Mouse (Mus musculus) ovary, postnatal 14 days (tissue): ENCODE measurements around the gene Hydin.

Experiments used
- DNase-seq: peaks from one replicate; pipeline ENCODE4 v3.0.0; 2022; ENCODE audit warnings: low spot score

Hydin gene

DNA sequence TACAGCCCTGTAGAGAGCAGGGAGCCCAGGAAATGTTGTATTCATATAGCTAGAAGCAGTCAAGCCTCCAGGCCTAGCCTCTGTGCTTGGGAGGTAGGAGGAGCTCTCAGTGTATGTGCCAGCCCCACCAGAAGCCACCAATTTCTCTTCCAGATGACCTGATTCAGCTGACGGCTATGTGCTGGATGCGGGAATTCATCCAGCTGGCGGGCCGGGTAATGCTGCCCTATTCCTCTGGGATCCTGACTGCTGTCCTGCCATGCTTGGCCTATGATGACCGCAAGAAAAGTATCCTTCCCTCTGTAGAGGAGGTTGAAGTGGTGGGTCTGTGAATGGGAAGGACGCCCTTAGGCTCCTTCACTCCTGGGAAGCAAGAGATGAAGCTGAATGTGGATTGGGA is 369.4 kb downstream of the Hydin start:
- no peak for DNase-seq

GRCm38 (mm10) chr8:110642331-110642730 is 375.6 kb downstream of the Hydin start:
- DNase-seq: no peak

DNA sequence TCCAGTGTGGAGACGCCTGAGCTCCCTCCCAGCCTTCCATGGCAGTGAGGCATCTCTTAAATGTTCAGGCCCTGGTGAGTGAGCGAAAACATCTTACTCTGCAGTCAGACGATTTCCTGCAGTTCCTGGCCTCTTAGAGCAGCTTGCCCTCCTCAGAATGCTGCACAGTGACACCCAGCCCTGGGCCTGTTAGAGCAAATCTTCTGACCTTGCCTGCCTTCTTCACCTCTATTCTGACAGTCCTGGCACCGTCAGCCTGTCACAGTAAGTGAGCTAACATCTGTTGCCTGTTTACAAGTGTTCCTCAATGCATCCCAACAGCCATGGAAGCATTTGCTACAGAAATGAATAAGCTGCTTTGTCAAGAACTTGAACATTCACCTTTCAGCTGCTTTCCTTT is 376.4 kb downstream of the Hydin start:
- DNase-seq: no peak

- no peak for DNase-seq
Measured at GRCm38 (mm10) chr8:110644422-110644821, 377.6 kb downstream of the Hydin start.

- no peak for DNase-seq
Measured at GRCm38 (mm10) chr8:110644901-110645300, 378.1 kb downstream of the Hydin start.

GRCm38 (mm10) chr8:110645340-110645739 is 378.6 kb downstream of the Hydin start:
- DNase-seq: no peak

- DNase-seq: peak; percentile 69
Measured at GRCm38 (mm10) chr8:110646064-110646463, 379.3 kb downstream of the Hydin start.

DNA sequence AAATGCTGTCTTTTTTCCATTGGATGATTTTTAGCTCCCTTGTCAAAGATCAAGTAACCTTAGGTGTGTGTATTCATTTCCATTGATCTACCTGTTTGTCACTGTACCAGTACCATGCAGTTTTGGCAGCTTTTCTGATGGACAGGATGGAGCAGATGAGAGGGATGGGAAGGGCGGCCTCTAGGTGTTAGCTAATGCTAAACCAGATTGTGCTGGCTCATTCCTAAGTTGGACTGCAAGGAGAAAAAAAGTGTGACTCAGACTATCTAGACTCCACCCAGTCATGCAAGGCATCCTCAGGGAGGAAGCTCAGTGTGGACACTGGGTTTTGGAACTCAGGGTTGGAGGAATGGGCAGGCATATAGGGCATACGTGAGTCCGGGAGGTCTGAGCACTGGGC is 381.8 kb downstream of the Hydin start:
- no peak for DNase-seq

DNA sequence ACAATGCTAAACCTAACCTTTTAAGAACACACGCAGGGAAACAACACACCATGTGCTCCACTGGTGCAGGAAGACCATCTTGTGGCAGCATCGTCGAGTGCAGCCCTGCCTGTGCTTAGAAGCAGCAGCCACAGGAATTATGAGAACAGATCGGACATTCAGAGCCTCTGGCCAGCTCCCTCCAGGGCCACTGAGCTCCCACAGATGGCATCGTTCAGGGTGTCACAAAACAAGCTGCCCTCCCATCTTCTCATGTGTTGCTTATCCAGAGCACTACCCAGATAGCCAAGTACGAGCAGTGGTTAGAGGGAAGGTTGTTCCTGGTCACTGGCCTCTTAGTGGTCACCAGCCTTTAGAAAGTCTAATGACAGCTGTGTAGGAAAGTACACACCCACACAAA is 382.5 kb downstream of the Hydin start:
- DNase-seq: no peak

DNA sequence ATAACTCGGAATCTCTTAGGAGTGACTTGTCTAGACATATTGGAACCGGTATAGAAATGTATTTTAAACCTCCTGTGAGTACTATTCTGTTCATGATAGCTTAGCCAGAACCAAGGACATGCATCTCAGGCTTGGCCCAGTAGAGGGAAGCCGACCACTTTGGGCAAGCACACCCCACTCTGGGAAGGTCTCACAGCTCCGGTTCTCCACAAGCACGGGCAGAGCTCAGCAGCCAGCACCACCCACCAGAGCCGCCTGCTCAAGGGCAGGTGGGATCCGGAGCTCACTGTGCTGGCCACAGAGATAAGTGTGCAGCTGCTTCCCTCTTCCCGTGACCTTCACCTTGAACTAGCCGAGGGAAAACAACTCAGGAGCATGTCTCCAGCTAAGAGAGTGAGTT is 384.1 kb downstream of the Hydin start:
- no peak for DNase-seq

- no peak for DNase-seq
Measured at GRCm38 (mm10) chr8:110651847-110652246, 385.1 kb downstream of the Hydin start.

GRCm38 (mm10) chr8:110654075-110655060 is 387.6 kb downstream of the Hydin start:
- DNase-seq: no peak

GRCm38 (mm10) chr8:110655827-110656226 is 389.1 kb downstream of the Hydin start:
- DNase-seq: no peak

DNA sequence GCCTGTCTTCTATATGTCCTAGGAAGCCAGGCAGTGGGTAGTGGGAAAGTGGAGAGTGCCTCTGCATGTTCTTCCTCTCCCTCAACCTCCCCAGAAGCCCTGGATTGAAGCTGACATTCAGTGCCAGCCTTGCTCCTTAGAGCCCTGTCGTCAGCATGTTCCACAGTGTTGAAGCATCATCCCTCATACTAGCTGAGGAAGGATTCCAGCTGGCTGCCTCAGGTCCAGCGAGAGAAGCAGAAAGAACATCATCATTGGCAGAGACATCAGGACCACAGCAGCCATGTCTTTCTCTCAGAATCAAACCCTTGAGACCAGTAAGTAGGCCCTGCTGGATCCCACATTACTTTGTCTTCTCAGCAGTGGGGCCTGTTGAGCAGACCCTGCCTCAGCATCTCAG is 390.9 kb downstream of the Hydin start:
- no peak for DNase-seq
